In the genomic region with DNA sequence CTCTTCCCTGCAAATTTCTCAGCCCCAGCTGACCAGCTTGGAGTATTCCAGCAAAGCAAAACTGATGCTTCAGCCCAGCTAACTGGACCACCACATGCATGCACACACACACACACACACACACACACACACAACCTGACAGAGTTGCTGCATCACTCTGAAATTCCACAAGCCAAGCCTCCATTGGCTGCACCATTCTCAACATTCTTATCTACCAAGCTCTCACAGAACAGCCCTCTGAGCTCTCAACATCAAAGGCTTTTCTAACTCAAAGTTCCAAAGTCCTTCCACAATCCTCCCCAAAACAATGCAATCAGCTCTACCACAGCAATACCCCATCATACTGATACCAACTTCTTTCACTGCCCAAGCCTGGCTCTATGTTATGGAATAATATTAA, we compare ENCODE assay signal across 30 mouse cellular contexts. TPM values are rescaled to one million over a fixed set of nuclear protein-coding genes. Genes with fewer than 3 reads are reported as not detected.
DNase-seq lines count a peak whose midpoint lies in the region; ATAC-seq and TF ChIP-seq lines count a peak whose summit lies in the region.
"Had no signal": no experiment of that assay in that cellular context is flagged by ENCODE, and none has a peak within 500 bp of the region (broad histone marks: within the 10 kb centered on the region; RNA-seq: fewer than 3 reads in every experiment).

No protein-coding gene starts in this region.

- no peak for TF ChIP-seq CTCF in lung, embryonic 14.5 days (IDR thresholded peaks at IDR 0.05; ENCODE audit: low read depth)

- H3K9ac ChIP-seq in lung, embryonic 14.5 days, result no peak overlapping the region
- no peak overlapping the region for H3K9ac ChIP-seq in liver, embryonic 11.5 days (ENCODE audit: low read depth, low read length)
- no peak overlapping the region for H3K9ac ChIP-seq in stomach, embryonic 16.5 days (ENCODE audit: low read length)
- H3K9ac ChIP-seq in hindbrain, embryonic 12.5 days, result no peak overlapping the region
- H3K9ac ChIP-seq: embryonic facial prominence, embryonic 12.5 days; hindbrain, embryonic 13.5 days; limb, embryonic 13.5 days; liver, embryonic 15.5 days; midbrain, embryonic 12.5 days; neural tube, embryonic 12.5 days had no signal

- no peak overlapping the region for H3K27ac ChIP-seq in lung, embryonic 14.5 days (ENCODE audit: low read depth)
- H3K27ac ChIP-seq in liver, embryonic 11.5 days (ENCODE audit: low read depth, low read length), result no peak overlapping the region
- H3K27ac ChIP-seq in stomach, embryonic 16.5 days (ENCODE audit: low read length), result no peak overlapping the region
- no peak overlapping the region for H3K27ac ChIP-seq in hindbrain, embryonic 12.5 days
- H3K27ac ChIP-seq: embryonic facial prominence, embryonic 12.5 days; hindbrain, embryonic 13.5 days; limb, embryonic 13.5 days; liver, embryonic 15.5 days; midbrain, embryonic 12.5 days; neural tube, embryonic 12.5 days had no signal

- H3K4me2 ChIP-seq in lung, embryonic 14.5 days, result no peak overlapping the region
- H3K4me2 ChIP-seq in liver, embryonic 11.5 days, result no peak overlapping the region
- no peak overlapping the region for H3K4me2 ChIP-seq in stomach, embryonic 16.5 days (ENCODE audit: low read depth, low read length)
- H3K4me2 ChIP-seq in hindbrain, embryonic 12.5 days (replicated peaks), result no peak overlapping the region
- H3K4me2 ChIP-seq: embryonic facial prominence, embryonic 12.5 days; heart, embryonic 11.5 days; hindbrain, embryonic 13.5 days; limb, embryonic 13.5 days; liver, embryonic 15.5 days; midbrain, embryonic 12.5 days; neural tube, embryonic 12.5 days had no signal

- H3K27me3 ChIP-seq in lung, embryonic 14.5 days (ENCODE audit: insufficient read depth, low read length), result no peaks in the 10 kb centered on the region
- H3K27me3 ChIP-seq in liver, embryonic 11.5 days (replicated peaks; ENCODE audit: control insufficient read depth, insufficient read depth, low read length), result no peaks in the 10 kb centered on the region
- H3K27me3 ChIP-seq in stomach, embryonic 16.5 days (ENCODE audit: control insufficient read depth, insufficient read depth, low read length), result no peaks in the 10 kb centered on the region
- no peaks in the 10 kb centered on the region for H3K27me3 ChIP-seq in hindbrain, embryonic 12.5 days
- H3K27me3 ChIP-seq: embryonic facial prominence, embryonic 12.5 days; hindbrain, embryonic 13.5 days; limb, embryonic 13.5 days; liver, embryonic 15.5 days; megakaryocyte, embryonic 14.5 days; midbrain, embryonic 12.5 days; neural tube, embryonic 12.5 days had no signal

- no peak for ATAC-seq in lung, embryonic 14.5 days (ENCODE audit: insufficient read depth)
- peak; percentile 47 for ATAC-seq in liver, embryonic 11.5 days (replicated peaks; ENCODE audit: low FRiP score)
- peak; percentile 76; the same call in 1 of the 2 replicates for ATAC-seq in stomach, embryonic 16.5 days (ENCODE audit: insufficient read depth, low FRiP score)
- ATAC-seq in hindbrain, embryonic 12.5 days (ENCODE audit: low FRiP score), result no peak
- ATAC-seq: CD4-positive, CD25-positive, alpha-beta regulatory T cell, adult 4 months; forebrain, embryonic 14.5 days had no signal

- H3K36me3 ChIP-seq in lung, embryonic 14.5 days (ENCODE audit: insufficient read depth), result no peaks in the 10 kb centered on the region
- H3K36me3 ChIP-seq in liver, embryonic 11.5 days (ENCODE audit: control insufficient read depth, insufficient read depth, low read length), result no peaks in the 10 kb centered on the region
- H3K36me3 ChIP-seq in stomach, embryonic 16.5 days (ENCODE audit: control insufficient read depth, insufficient read depth, low read length), result no peaks in the 10 kb centered on the region
- H3K36me3 ChIP-seq in hindbrain, embryonic 12.5 days, result no peaks in the 10 kb centered on the region
- H3K36me3 ChIP-seq: embryonic facial prominence, embryonic 12.5 days; hindbrain, embryonic 13.5 days; limb, embryonic 13.5 days; liver, embryonic 15.5 days; midbrain, embryonic 12.5 days; neural tube, embryonic 12.5 days had no signal

- no peaks in the 10 kb centered on the region for H3K4me1 ChIP-seq in lung, embryonic 14.5 days (ENCODE audit: insufficient read depth)
- no peaks in the 10 kb centered on the region for H3K4me1 ChIP-seq in liver, embryonic 11.5 days (replicated peaks; ENCODE audit: control insufficient read depth, insufficient read depth, low read length)
- H3K4me1 ChIP-seq in stomach, embryonic 16.5 days (ENCODE audit: control insufficient read depth, insufficient read depth, low read length), result no peaks in the 10 kb centered on the region
- H3K4me1 ChIP-seq in hindbrain, embryonic 12.5 days, result no peaks in the 10 kb centered on the region
- H3K4me1 ChIP-seq: embryonic facial prominence, embryonic 12.5 days; hindbrain, embryonic 13.5 days; limb, embryonic 13.5 days; liver, embryonic 15.5 days; megakaryocyte, embryonic 14.5 days; midbrain, embryonic 12.5 days; neural tube, embryonic 12.5 days had no signal

- H3K4me3 ChIP-seq in lung, embryonic 14.5 days (ENCODE audit: low read depth, low read length), result no peak overlapping the region
- H3K4me3 ChIP-seq in liver, embryonic 11.5 days (ENCODE audit: low read depth, low read length), result no peak overlapping the region
- H3K4me3 ChIP-seq in stomach, embryonic 16.5 days (replicated peaks; ENCODE audit: low read length), result no peak overlapping the region
- H3K4me3 ChIP-seq in hindbrain, embryonic 12.5 days, result no peak overlapping the region
- H3K4me3 ChIP-seq: embryonic facial prominence, embryonic 12.5 days; hindbrain, embryonic 13.5 days; limb, embryonic 13.5 days; liver, embryonic 15.5 days; megakaryocyte, embryonic 14.5 days; midbrain, embryonic 12.5 days; myocyte; neural tube, embryonic 12.5 days had no signal

- peak; percentile 1 for DNase-seq in lung, embryonic 14.5 days
- DNase-seq in lung, postnatal 25 days (ENCODE audit: low spot score), result no peak
- no peak for DNase-seq in liver, embryonic 11.5 days (ENCODE audit: low spot score)
- DNase-seq in embryo, embryonic 10 days (ENCODE audit: low spot score), result no peak
- DNase-seq in thymus, postnatal 25 days, result no peak
- DNase-seq: adrenal gland, adult 2 months; cerebellum, adult 8-10 months; cerebellum, postnatal 25 days; gastrocnemius, postnatal 14 days; heart, postnatal 36 days; kidney, adult 9 months; kidney, postnatal 25 days; lung, postnatal 4 days; right cerebral cortex, adult 18-20 months; thymus, postnatal 14 days had no signal

- no peaks in the 10 kb centered on the region for H3K9me3 ChIP-seq in lung, embryonic 14.5 days (ENCODE audit: low read depth, low read length)
- H3K9me3 ChIP-seq in liver, embryonic 11.5 days (ENCODE audit: control insufficient read depth, low read length), result no peaks in the 10 kb centered on the region
- H3K9me3 ChIP-seq in stomach, embryonic 16.5 days (replicated peaks; ENCODE audit: control insufficient read depth, low read length), result no peaks in the 10 kb centered on the region
- H3K9me3 ChIP-seq in hindbrain, embryonic 12.5 days (replicated peaks), result no peaks in the 10 kb centered on the region
- H3K9me3 ChIP-seq: embryonic facial prominence, embryonic 12.5 days; hindbrain, embryonic 13.5 days; limb, embryonic 13.5 days; liver, embryonic 15.5 days; megakaryocyte, embryonic 14.5 days; midbrain, embryonic 12.5 days; neural tube, embryonic 12.5 days had no signal

RNA-seq across cellular contexts. Expression of gene Agr3, which starts 7.4 kb away (rescaled TPM):
- polyA plus RNA-seq in lung, embryonic 14.5 days (2014; fragmentation: Nextera tagmentation; extraction: Ambion mirVana), result not detected in 2 replicates
- not detected in 2 replicates for polyA plus RNA-seq in liver, embryonic 11.5 days (2014; fragmentation: Nextera tagmentation; extraction: Ambion mirVana)
- polyA plus RNA-seq in stomach, embryonic 16.5 days (2015; fragmentation: Nextera tagmentation; extraction: Ambion mirVana), result 0.50 and 1.4 TPM in 2 replicates
- not detected in 2 replicates for polyA plus RNA-seq in hindbrain, embryonic 12.5 days (2016; fragmentation: Nextera tagmentation; extraction: Ambion mirVana)
- polyA plus RNA-seq: adrenal gland, adult 2 months; CD4-positive, CD25-positive, alpha-beta regulatory T cell, adult 4 months; forebrain, embryonic 14.5 days; heart, embryonic 11.5 days; hindbrain, embryonic 13.5 days; limb, embryonic 13.5 days; liver, embryonic 15.5 days; midbrain, embryonic 12.5 days; midbrain, postnatal 0 days; myocyte; neural tube, embryonic 12.5 days; spleen, adult 2 months had no signal

RNA-seq across cellular contexts. Expression of gene Agr2, which starts 59.9 kb away (rescaled TPM):
- polyA plus RNA-seq in lung, embryonic 14.5 days (2014; fragmentation: Nextera tagmentation; extraction: Ambion mirVana), result 0.41 and 0.50 TPM in 2 replicates
- 0.22 and 0.25 TPM in 2 replicates for polyA plus RNA-seq in liver, embryonic 11.5 days (2014; fragmentation: Nextera tagmentation; extraction: Ambion mirVana)
- polyA plus RNA-seq in stomach, embryonic 16.5 days (2015; fragmentation: Nextera tagmentation; extraction: Ambion mirVana), result 255 and 340 TPM in 2 replicates
- polyA plus RNA-seq in hindbrain, embryonic 12.5 days (2016; fragmentation: Nextera tagmentation; extraction: Ambion mirVana), result 0.28 and 0.42 TPM in 2 replicates
- polyA plus RNA-seq: adrenal gland, adult 2 months; CD4-positive, CD25-positive, alpha-beta regulatory T cell, adult 4 months; forebrain, embryonic 14.5 days; hindbrain, embryonic 13.5 days; midbrain, embryonic 12.5 days; myocyte; neural tube, embryonic 12.5 days; spleen, adult 2 months had no signal

Comparison
In these comparisons a context has a peak if more than half of its experiments do, and no peak if none do; other contexts are left out.
1. ATAC-seq: peak in liver, embryonic 11.5 days (single experiment) and stomach, embryonic 16.5 days (single experiment); none in lung, embryonic 14.5 days (single experiment) and hindbrain, embryonic 12.5 days (single experiment).
2. RNA of gene Agr2, which starts 59.9 kb away (polyA plus RNA-seq): 255 to 340 TPM in stomach, embryonic 16.5 days; 0.41 to 0.50 TPM in lung, embryonic 14.5 days, 0.28 to 0.42 TPM in hindbrain, embryonic 12.5 days and 0.22 to 0.25 TPM in liver, embryonic 11.5 days; every median in the first group is over 100 times any median in the second.